Mouse (Mus musculus) urinary bladder, postnatal 4 days (tissue): Measurements from ENCODE around the gene Kcnmb2.

ENCODE experiments used
- DNase-seq, 2 experiments: peaks; one replicate each; pipeline ENCODE4 v3.0.0; 2021 to 2022; ENCODE audit warnings: low spot score in 2 of 2

Gene Kcnmb2

DNA sequence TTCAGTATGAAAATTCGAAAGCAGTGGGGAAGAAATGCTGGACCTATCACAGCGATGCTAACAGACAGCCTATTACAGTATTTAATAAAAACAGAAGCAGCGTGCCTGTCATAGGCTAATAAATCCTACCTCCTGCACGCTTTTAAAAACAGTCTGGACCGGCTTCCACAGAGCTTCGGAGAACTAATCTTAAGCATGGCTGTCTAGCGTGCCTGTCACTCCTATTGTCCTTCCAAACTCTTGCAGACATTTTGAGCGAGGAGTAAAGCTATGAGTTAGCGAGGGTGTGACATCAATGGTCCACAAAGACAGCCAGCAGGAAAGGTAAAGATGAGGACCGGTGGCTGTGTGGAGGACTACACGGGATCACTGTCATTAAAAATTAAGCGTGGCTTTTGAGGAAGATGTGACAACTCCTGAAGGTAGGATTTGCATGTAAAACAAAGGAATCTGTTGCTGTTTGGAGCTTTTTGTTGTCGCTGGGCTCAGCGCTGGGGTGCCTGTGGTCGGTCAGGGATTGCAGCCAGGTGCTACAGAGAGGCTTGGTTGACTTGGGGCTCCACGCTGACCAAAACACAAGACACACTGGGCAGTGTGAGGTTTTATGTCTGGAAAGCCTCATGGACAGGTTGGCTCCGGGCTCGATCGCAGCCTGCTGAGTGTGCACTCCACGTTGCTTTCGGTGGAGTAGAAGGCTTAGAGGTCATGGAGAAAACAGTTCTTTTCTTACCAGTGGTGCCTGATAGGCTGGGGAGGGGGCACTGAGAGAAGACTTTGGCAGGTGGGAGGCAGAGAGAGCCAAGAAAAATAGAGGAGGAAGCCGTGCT, at the start of gene Kcnmb2:
Gene Kcnmb2, plus strand, starts transcription at position 4 of the 827 bp plus-strand sequence.
- no peak for DNase-seq

- no peak for DNase-seq
Observed at GRCm38 (mm10) chr3:31863522-31863921, 38.8 kb upstream of the Kcnmb2 start.

- no peak for DNase-seq
Observed at GRCm38 (mm10) chr3:31864070-31864469, 38.2 kb upstream of the Kcnmb2 start.

DNA sequence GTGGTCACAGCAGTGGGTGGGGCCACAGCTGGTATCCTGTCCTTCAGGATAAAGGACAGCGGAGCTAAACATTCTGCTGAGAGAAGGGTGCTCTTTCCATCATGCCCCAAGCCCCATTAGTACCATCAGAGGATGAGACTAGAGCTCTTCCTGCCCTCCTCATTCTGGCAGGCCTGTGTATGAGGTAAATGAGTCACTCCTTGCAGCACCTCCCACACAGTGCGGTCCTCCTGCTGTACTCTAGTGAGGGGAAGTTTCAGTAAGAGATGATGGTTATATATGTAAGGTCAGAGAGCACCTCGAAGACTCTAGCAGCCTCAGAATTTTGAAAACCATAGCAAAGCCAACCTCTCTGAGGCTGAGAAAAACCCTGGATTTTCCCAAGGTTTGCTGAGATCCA, 30.8 kb upstream of the Kcnmb2 start:
- DNase-seq, result no peak

DNA sequence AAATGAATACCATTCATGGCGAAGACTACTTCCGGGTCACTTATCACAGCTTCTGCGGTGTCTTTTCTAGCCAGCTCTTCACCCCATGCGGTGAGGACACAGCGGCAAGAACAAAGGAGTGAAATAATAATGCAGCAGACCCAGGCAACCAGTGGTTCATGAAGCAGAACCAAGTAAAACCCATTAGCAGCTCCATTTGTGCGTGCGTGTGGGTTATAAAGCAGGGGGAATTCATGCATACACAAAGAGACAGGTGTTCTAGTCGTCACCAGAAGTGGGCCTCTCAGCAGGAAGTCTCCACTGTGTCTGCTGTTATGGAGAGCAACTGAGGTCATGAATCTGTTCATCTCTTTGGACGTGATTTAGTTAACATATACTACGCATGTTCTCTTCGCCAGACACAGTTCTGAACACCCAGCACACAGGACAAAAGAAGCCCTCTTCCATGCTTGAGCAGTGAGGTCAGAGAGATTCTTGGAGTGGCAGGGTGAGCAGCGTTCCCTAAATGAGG, 19.6 kb upstream of the Kcnmb2 start:
- DNase-seq, result no peak

DNA sequence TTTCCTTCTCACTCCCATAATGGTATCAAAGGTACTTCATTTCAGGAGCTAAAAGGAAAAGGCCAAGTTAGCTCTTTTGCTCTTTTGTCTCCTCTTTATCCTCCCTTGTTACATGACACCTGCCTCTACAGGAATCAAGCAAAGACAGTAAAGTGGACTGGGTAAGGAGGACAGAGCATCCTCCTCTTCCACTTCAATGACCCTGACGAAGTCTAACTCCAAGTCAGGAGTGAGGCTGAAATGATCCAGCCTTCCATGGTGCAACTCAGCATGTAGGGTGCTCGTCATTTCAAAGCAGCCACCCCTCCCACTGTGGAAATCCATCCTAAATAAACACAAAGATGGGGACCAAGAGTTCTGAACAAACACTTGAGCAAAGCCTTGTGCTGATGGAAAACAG, 9.7 kb upstream of the Kcnmb2 start:
- DNase-seq, result no peak

GRCm38 (mm10) chr3:31903506-31903905, 1.2 kb downstream of the Kcnmb2 start:
- DNase-seq, result no peak

DNA sequence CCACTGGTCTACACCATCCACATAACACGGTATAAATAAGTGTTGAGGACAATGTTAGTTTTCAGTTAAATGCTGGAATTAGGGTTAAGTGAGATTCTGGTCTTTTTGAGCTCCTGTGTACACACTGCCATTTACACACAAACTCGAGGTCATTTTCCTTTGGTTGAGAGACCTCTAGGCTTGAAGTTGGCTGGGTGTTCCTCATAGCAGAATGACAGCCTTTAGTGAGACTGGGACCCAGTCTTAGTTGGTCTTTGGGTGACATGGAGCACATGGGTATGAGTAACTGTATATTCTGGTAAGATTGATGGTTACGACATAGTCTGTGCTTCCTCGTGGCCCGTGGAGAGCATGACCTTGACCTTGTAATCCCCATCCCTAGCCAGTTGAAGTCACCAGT, 1.8 kb downstream of the Kcnmb2 start:
- DNase-seq, result no peak

DNA sequence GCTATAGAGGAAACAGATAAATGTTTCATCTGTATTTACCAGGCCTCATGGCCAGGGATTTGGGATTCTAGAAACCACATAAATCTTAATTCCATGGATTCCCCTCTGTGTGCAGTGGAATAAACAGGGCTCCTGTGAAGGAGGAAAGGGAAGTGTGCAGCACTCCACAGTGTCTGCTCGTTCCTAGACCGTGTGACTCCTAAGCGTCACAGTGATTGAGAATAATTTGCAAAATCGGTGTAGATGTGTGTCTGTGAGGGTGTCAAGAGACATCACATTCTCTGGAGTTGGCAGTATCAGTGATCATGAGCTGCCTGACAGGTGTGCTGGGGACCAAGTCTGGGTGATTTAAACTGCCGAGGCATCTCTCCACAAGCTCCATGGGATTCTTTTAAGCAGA, 8.9 kb downstream of the Kcnmb2 start:
- DNase-seq, result no peak

- no peak for DNase-seq
Observed at GRCm38 (mm10) chr3:31911690-31912089, 9.4 kb downstream of the Kcnmb2 start.

DNA sequence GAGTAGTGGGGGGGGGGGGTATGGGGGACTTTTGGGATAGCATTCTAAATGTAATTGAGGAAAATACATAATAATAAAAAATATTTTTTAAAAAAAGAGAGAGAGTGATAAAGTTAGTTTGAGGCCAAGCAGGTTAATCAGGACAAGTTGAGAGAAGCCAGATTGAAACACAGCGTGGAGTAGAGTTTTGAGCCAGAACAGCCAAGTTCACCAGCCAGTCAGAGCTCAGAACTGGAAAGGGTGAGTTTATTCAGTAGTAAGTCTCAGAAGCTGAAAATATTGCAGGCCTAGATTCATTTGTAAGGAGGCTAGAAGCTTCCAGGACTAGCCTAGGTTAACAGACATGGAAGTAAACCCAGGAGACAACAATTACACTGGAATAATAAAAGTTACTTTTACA, 26.2 kb downstream of the Kcnmb2 start:
- DNase-seq, result no peak

GRCm38 (mm10) chr3:31934704-31935103, 32.4 kb downstream of the Kcnmb2 start:
- DNase-seq, result no peak

DNA sequence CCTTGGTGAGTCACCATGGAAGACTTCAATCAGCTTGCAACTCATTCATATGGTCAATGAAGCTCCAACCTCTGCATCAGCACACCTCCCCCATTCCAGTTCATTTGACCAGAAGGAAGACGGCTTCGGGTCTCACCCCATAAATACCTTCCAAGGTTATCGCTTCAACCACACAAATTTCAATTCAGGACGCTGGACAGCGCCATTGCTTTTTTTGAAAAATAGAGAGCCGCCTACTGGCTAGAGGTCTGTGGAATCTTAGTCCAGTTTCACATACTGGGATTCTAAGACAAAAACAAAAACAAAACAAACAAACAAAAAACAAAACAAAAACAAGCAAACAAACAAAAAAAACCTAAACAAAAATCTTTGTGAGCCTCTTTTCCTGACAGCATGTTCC, 39.2 kb downstream of the Kcnmb2 start:
- DNase-seq, result no peak

GRCm38 (mm10) chr3:31954213-31954612, 51.9 kb downstream of the Kcnmb2 start:
- DNase-seq, result no peak

DNA sequence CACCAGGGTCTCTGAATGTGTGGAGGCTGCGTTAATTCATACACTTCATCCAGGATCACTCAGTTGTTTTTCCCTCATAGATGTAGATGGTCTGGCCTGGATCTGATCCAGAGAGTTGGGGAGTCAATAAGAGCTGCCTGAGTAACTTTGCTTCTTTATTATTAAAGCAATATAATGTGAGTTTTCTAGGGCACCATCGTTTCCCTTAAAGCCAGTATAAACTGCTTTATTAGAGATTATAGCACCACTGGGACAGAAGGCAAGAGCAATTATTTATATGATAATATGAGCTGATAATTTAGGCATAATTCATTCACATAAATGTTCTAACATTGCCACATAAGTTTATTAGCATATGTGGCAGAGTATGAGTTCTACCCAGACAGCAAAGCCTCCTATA, 52.7 kb downstream of the Kcnmb2 start:
- no peak for DNase-seq

DNA sequence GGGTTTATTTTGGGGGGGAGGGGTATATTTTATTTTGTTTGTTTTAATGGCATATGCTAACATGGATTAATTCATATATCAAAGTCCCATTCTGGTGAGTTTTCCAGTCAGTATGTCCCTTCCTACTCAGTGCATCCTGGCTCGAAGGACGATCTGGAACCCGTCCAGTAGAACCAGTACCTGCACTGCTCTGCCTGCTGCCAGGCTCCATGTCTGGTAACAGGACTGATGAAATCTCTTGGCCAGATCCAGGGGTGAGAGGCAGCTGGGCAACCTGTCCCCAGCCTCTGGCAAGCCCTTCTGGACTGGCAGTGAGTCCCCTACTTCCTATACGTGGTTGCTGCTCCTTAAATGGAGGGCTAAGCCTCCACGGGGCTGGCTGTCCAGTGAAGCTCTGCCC, 57.5 kb downstream of the Kcnmb2 start:
- DNase-seq, result no peak

GRCm38 (mm10) chr3:31961175-31961574, 58.9 kb downstream of the Kcnmb2 start:
- no peak for DNase-seq

GRCm38 (mm10) chr3:31963076-31963475, 60.8 kb downstream of the Kcnmb2 start:
- DNase-seq, result no peak

DNA sequence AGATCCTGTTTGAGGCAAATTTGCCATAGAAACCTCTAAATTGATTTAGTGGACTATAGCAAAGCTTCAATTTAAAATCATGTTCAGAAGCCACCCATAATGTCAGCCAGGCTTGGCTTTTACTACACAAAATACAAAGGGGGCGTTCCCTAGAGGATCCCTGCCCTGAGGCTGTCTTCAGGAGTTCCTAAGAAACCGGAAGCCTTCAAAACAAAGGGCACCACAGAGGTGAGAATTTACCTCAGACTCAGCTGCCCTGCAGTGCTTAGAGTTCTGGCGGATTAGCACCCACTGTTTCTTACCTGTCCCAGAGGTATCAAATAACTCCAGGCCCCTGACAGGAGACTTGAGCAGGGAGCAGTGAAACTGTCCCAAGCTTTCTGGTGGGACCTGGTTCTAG, 77.4 kb downstream of the Kcnmb2 start:
- no peak for DNase-seq

DNA sequence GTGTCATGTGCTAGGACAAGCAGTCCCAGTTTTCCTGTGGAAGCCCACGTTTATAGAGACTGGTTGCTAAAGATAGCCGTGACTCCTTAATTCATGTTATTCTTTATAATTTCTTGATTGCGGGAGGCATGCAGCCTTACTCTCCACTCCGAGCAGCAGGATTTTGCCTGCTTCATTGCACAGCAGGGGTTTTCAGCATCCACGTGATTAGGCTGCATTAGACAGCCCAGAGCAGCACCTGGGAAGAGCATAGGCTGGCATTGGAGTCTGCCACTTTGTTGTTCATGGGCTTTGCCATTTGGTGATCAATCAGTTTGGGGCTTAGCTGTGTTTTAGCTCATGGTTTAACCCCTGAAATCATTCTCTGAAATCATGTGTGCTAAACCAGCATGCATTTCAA, 80.1 kb downstream of the Kcnmb2 start:
- DNase-seq, result no peak

- no peak for DNase-seq
Observed at GRCm38 (mm10) chr3:31985103-31985502, 82.8 kb downstream of the Kcnmb2 start.

GRCm38 (mm10) chr3:31991526-31992045, 89.3 kb downstream of the Kcnmb2 start:
- DNase-seq, result no peak

DNA sequence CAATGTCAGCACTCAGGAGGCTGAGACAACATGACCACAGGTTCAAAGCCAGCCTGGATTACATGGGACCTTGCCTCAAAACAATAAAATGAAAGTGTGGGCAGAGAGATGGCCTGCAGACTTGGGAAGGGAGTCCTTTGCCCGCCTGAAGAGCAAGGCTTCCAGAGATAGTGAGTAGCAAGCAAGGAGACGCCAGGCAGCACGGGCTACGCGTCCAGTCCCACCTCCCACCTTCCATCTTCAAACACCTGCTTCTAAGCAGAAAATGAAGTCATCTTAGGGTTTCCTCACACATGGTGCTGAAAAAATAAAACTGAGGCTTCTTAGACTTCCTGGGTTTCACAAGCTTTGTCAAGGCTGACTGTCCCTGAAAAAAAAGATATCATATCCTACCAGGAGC, 109.3 kb downstream of the Kcnmb2 start:
- DNase-seq, result no peak
